Mouse (Mus musculus) hindbrain, embryonic 13.5 days (tissue): ENCODE measurements around the gene Mars. TPM values are rescaled to one million over a fixed set of nuclear protein-coding genes. Genes with fewer than 3 reads are reported as not detected.
A peak's percentile ranks its signal among the peaks of the same experiment; 100 is the strongest.

Experiments
- ATAC-seq: fragments of 200-750 bp; cut with Nextera tagmentation; 2 replicates; pipeline ENCODE4 v1.8.0; 2017; ENCODE audit warnings: moderate TSS enrichment; ENCODE audit not compliant: low FRiP score
- H3K27ac ChIP-seq: fragments of 300-500 bp; sonication (generic); 2 replicates; pipeline ENCODE4 v1.5.1; 2015; ENCODE audit warnings: inconsistent platforms, mild to moderate bottlenecking, moderate library complexity
- H3K27me3 ChIP-seq: fragments of 300-500 bp; sonication (generic); 2 replicates; pipeline ENCODE4 v1.6.1; 2015; ENCODE audit warnings: mild to moderate bottlenecking, inconsistent platforms
- H3K36me3 ChIP-seq: fragments of 300-500 bp; sonication (generic); 2 replicates; pipeline ENCODE4 v1.6.1; 2015; ENCODE audit warnings: mild to moderate bottlenecking, inconsistent platforms
- H3K4me1 ChIP-seq: fragments of 300-500 bp; sonication (generic); replicated peaks from 2 replicates; pipeline ENCODE4 v1.6.1; 2015; ENCODE audit warnings: inconsistent platforms
- H3K4me2 ChIP-seq: fragments of 300-500 bp; sonication (generic); 2 replicates; pipeline ENCODE4 v1.6.1; 2015; ENCODE audit warnings: inconsistent platforms, mild to moderate bottlenecking, moderate library complexity
- H3K4me3 ChIP-seq: fragments of 300-500 bp; sonication (generic); 2 replicates; pipeline ENCODE4 v1.5.1; 2015; ENCODE audit warnings: mild to moderate bottlenecking, inconsistent platforms
- H3K9ac ChIP-seq: fragments of 300-500 bp; sonication (generic); 2 replicates; pipeline ENCODE4 v1.6.1; 2015; ENCODE audit warnings: mild to moderate bottlenecking, inconsistent platforms
- H3K9me3 ChIP-seq: fragments of 300-500 bp; sonication (generic); 2 replicates; pipeline ENCODE4 v1.6.1; 2016; ENCODE audit warnings: inconsistent platforms
- WGBS: fragments of 180-500 bp; shearing (Covaris S2); methylation state at CpG from one replicate; pipeline ENCODE4 v1.1.7; 2015; 5-methylcytosine and 5-hydroxymethylcytosine counted together
- polyA plus RNA-seq: library from polyadenylated mRNA; unstranded; fragments of >200 nt; fragmentation: Nextera tagmentation; extraction: Ambion mirVana; gene quantifications from 2 replicates; pipeline ENCODE4 v1.2.1, GENCODE M21; 2015

Mars gene
- polyA plus RNA-seq, 1 experiment from 2014 or later = 119 TPM

DNA sequence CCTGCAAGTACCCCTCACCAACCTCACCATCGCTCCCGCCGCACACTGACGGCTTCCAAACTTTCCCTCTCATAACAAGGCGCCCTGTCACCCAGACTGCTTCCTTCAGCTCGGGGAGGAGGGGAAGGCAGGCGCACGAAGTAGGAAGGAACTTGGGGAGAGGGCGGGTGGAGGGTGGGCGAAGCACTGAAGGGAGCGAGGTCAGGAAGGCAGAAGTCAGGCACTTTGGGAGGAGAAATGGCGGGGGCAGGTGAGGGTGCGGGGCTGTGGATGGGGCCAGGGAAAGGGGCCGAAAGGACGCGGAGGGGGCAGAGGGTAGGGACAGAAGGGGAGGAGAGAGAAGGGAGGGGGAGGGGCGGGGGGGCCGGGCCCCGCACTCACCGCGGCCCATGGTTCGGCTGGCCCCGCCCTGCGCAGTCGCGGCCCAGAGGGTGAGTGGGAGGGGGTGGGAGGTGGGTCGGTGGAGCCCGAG is 23.2 kb downstream of the Mars start:
- Histone ChIP-seq H3K9ac (peak overlapping the region; percentile 88), H3K9me3 (no peaks in the 10 kb centered on the region), H3K4me1 (peaks cover 73% of the 10 kb centered on the region), H3K4me3 (peak overlapping the region; percentile 63), H3K27ac (peak overlapping the region; percentile 98), H3K27me3 (no peaks in the 10 kb centered on the region), H3K4me2 (peak overlapping the region; percentile 92), H3K36me3 (peaks cover 44% of the 10 kb centered on the region)
- 2% methylated on average over 20 of the region's 28 CpGs for WGBS
- ATAC-seq = peak; percentile 8; the same call in 1 of the 2 replicates

DNA sequence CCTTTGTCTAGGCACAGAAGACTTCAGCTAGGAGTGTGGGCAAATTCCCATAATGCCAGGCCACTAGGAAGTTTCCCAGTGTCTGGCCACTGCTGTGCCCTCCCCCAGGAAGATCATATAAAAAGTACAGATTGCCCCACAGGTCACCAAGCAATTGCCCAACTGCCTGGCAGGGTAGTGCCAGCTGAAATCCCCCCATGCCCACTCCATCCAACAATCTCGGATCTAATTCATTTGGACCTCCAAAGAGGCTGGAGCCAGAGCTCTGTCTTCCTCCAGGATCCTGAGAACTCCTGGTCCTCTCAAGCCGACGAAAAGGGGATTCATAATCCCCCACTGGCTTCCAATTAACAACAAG is 23.7 kb downstream of the Mars start:
- no peak for ATAC-seq
- H3K4me3 ChIP-seq = peak overlapping the region; percentile 63
- H3K4me2 ChIP-seq = peak overlapping the region; percentile 92
- peak overlapping the region; percentile 98 for H3K27ac ChIP-seq
- H3K4me1 ChIP-seq = peaks cover 68% of the 10 kb centered on the region
- no peaks in the 10 kb centered on the region for H3K27me3 ChIP-seq
- peaks cover 46% of the 10 kb centered on the region for H3K36me3 ChIP-seq
- H3K9me3 ChIP-seq = no peaks in the 10 kb centered on the region
- 2% methylated on average over 3 of the region's 3 CpGs for WGBS
- peak overlapping the region; percentile 88 for H3K9ac ChIP-seq

- peaks cover 63% of the 10 kb centered on the region for H3K4me1 ChIP-seq
- peak overlapping the region; percentile 88 for H3K9ac ChIP-seq
- no peak for ATAC-seq
- peaks cover 51% of the 10 kb centered on the region for H3K36me3 ChIP-seq
- peak overlapping the region; percentile 98 for H3K27ac ChIP-seq
- peak overlapping the region; percentile 92 for H3K4me2 ChIP-seq
- no peaks in the 10 kb centered on the region for H3K27me3 ChIP-seq
- H3K9me3 ChIP-seq = no peaks in the 10 kb centered on the region
- WGBS = 67% methylated on average over 15 of the region's 15 CpGs
- H3K4me3 ChIP-seq = peak overlapping the region; percentile 63
Observed at GRCm38 (mm10) chr10:127287271-127287935, 24.2 kb downstream of the Mars start.

DNA sequence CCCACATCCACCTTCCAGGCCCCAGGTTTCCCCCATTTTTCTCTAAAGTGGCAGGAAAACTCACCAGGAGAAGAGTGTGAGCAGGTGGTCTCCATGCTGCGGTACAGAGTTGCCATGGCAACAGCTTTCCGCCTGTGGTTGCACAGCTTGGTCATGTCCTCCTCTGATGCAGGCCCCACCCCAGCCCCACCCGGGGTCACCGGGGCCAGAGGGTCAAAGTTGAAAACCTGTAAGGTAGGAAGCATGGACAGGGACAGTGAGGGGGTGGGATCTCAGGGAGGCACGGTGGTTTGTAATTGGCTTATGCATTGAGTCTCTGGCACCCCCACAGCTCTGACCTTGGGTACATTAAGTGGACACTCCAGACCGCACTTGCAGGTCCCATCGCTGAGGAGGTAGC is 24.9 kb downstream of the Mars start:
- H3K36me3 ChIP-seq = peaks cover 57% of the 10 kb centered on the region
- H3K27me3 ChIP-seq = no peaks in the 10 kb centered on the region
- ATAC-seq = no peak
- peak overlapping the region; percentile 92 for H3K4me2 ChIP-seq
- H3K9me3 ChIP-seq = no peaks in the 10 kb centered on the region
- 43% methylated on average over 7 of the region's 7 CpGs for WGBS
- H3K4me1 ChIP-seq = peaks cover 56% of the 10 kb centered on the region
- H3K4me3 ChIP-seq = peak overlapping the region; percentile 63
- peak overlapping the region; percentile 98 for H3K27ac ChIP-seq
- H3K9ac ChIP-seq = peak overlapping the region; percentile 88

DNA sequence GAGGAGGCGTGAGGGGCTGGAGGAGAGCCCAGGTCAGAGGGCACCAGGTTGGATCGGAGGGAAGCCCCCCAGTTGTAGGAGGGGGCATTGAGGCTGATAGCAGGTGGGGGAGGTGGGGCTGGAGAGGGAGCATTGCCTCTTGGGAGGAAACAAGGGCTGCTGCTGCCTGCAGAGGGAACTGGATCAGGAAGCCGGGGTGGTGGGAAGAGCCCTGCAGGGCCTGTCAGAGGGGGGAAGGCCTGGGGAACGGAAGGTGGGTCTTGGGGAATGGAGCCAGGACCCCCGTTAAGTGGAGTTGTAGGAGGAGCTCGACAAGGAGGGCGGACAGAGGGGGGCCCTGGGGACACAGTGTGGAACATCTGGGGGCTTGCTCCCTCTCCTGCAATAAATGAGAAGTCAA is 25.4 kb downstream of the Mars start:
- H3K4me2 ChIP-seq = peak overlapping the region; percentile 92
- H3K27ac ChIP-seq = peak overlapping the region; percentile 60
- 64% methylated on average over 7 of the region's 7 CpGs for WGBS
- H3K4me3 ChIP-seq = peak overlapping the region; percentile 63
- peaks cover 63% of the 10 kb centered on the region for H3K36me3 ChIP-seq
- no peak for ATAC-seq
- no peaks in the 10 kb centered on the region for H3K27me3 ChIP-seq
- peak overlapping the region; percentile 88 for H3K9ac ChIP-seq
- H3K9me3 ChIP-seq = no peaks in the 10 kb centered on the region
- H3K4me1 ChIP-seq = peaks cover 51% of the 10 kb centered on the region

DNA sequence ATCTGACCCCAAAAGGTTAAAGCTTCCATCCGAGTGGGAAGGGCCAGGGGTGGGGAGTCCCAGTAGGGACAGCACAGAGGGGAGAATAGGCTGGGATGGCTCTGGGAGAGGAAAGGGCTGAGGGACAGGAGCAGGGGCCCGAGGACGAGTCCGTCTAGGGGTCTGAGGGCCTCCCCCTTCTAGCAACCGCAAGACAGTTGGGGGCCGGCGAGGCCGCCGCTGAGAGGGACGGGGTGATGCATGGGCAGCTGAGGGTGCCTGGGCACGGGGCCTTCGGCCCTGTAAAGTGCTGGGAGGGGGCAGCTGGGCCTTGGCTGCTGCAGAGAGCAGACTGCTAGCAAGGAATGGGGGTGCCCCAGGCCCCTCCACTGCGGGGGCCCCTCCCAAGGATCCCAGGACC is 25.9 kb downstream of the Mars start:
- Histone ChIP-seq H3K4me3 (no peak overlapping the region), H3K27me3 (no peaks in the 10 kb centered on the region), H3K4me1 (peaks cover 49% of the 10 kb centered on the region), H3K9ac (peak overlapping the region; percentile 88), H3K9me3 (no peaks in the 10 kb centered on the region), H3K36me3 (peaks cover 68% of the 10 kb centered on the region), H3K27ac (peak overlapping the region; percentile 15; the same call in 1 of the 2 replicates), H3K4me2 (peak overlapping the region; percentile 8; the same call in 1 of the 2 replicates)
- ATAC-seq = no peak
- 74% methylated on average over 13 of the region's 13 CpGs for WGBS

DNA sequence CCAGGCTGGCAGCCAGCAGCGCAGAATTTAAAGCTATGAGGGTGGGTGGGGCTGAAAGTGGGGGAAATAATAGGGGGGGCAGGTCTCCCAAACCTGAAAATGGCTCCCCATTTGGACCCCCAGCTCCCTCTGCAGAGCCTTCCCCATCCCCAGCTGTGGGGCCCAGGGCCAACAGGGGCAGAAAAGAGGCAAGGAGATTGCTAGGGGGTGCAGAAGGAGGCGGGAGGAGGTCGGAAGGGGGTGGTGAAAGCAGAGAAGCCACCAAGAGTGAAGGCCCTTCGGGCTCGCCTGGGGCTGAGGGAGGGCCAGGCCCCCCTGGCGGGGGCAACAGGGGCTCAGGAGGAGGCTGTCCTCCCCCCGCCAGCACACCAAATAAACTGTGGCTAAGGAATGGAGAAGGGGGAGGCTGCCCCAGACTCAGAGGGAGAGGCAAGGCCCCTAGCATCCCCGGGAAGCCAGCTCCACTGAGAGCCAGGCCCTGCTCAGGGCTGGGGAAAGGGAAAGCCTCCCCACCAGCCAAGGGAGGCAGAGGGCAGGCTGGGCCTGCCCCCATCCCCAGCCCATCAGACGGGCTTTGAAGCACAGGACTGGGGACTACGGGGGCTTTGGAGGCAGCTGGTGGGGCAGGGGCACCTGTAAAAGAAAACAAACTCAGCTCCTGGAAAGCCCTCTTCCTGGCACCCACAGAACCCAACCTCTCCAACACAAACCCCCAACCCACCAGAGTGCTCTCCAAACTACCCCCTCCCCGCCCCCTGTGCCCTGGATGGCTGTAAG is 26.7 kb downstream of the Mars start:
- Histone ChIP-seq H3K4me1 (peaks cover 48% of the 10 kb centered on the region), H3K4me3 (no peak overlapping the region), H3K9me3 (no peaks in the 10 kb centered on the region), H3K9ac (peak overlapping the region; percentile 88), H3K27me3 (no peaks in the 10 kb centered on the region), H3K36me3 (peaks cover 76% of the 10 kb centered on the region), H3K27ac (peak overlapping the region; percentile 31; the same call in 1 of the 2 replicates), H3K4me2 (no peak overlapping the region)
- WGBS = 76% methylated on average over 11 of the region's 11 CpGs
- no peak for ATAC-seq

DNA sequence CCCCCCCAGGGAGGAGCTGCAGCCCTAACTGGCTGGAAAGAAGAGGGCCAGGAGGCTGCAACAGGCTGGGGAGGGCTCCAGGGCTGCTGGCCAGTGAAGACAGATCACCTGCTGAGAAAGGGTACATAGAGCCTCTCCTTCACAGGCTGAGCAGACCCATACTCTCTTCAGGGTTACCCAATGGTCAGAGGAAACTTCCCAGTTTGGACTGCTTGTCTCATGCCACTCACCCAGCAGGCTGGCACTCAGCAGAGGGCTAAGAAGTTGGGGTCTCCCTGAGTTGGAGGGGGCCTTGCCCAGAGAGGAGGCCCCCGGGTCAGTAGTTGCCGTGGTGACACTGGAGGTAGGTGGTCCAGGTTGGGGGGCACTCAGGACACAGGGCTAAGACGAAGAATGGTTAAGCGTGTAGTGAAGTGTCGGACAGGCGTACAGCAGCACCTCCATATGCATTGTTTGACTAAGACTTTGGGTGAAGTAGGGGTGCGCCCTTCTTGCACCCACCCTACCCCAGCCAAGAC is 27.4 kb downstream of the Mars start:
- WGBS = 85% methylated on average over 7 of the region's 7 CpGs
- H3K9me3 ChIP-seq = no peaks in the 10 kb centered on the region

DNA sequence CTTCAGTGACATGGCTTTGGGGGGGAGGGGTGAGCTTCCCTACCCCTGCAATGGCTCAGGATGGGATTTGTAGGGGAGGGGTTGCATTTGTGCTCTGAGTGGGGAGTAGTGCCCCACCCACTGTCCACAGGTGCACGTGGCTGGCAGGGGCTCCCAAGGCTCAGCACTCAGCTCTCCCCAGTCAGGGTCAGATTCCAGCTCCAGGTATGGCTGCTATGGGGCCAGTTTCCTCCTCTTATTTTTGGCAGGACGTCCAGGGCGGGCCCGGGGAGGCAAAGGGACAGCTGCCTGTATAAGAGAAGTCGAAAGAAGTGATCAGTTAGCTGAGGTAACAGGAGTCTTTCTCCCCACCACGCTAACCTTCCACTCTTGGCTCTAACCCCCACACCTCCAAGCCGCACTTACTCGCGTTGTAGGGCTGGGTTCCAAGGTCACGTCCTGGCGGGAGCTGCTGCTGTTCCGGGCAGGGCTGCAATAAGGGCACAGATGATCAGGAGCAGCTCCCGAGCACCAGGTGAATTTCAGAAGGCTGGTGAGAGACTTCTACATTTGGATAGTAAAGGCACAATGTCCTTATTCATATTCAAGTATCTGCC is 28.9 kb downstream of the Mars start:
- Histone ChIP-seq H3K4me3 (no peak overlapping the region), H3K36me3 (peaks cover 98% of the 10 kb centered on the region), H3K27me3 (no peaks in the 10 kb centered on the region), H3K9ac (no peak overlapping the region), H3K9me3 (no peaks in the 10 kb centered on the region), H3K27ac (no peak overlapping the region), H3K4me1 (peaks cover 36% of the 10 kb centered on the region), H3K4me2 (no peak overlapping the region)
- 90% methylated on average over 13 of the region's 13 CpGs for WGBS
- no peak for ATAC-seq

More for the DNA sequence above, 27.4 kb downstream of the Mars start:
- H3K36me3 ChIP-seq = peaks cover 83% of the 10 kb centered on the region
- no peaks in the 10 kb centered on the region for H3K27me3 ChIP-seq
- H3K9ac ChIP-seq = peak overlapping the region; percentile 88; the same call in 1 of the 2 replicates
- no peak for ATAC-seq
- H3K4me1 ChIP-seq = peaks cover 40% of the 10 kb centered on the region
- no peak overlapping the region for H3K4me3 ChIP-seq
- H3K4me2 ChIP-seq = no peak overlapping the region
- no peak overlapping the region for H3K27ac ChIP-seq

DNA sequence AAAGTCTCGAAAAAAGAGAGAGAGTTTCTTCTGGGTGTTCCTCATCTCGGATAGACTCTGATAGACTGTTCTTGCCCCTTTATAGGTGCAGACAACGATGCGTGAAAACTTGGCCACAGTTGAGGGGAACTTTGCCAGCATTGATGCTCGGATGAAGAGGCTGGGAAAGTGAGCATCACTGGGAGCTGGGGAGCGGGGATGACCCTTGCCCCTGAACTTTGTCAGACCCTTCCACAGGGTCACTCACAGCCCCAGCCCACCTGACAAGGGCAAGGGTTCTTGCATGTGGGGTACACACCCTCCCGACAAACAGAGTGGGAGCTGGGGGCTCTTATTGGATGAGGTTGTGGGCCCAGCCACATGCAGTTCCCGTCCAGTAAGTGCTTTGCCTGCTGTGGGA is 30.3 kb downstream of the Mars start:
- no peak for ATAC-seq
- H3K4me2 ChIP-seq = no peak overlapping the region
- 87% methylated on average over 8 of the region's 8 CpGs for WGBS

GRCm38 (mm10) chr10:127279730-127280129 is 31.9 kb downstream of the Mars start:
- H3K4me1 ChIP-seq = peaks cover 6% of the 10 kb centered on the region
- WGBS = 96% methylated on average over 2 of the region's 2 CpGs

More for the DNA sequence above, 30.3 kb downstream of the Mars start:
- H3K4me3 ChIP-seq = no peak overlapping the region
- H3K36me3 ChIP-seq = peaks cover 100% of the 10 kb centered on the region
- H3K27me3 ChIP-seq = no peaks in the 10 kb centered on the region
- peaks cover 22% of the 10 kb centered on the region for H3K4me1 ChIP-seq
- H3K27ac ChIP-seq = no peak overlapping the region
- H3K9me3 ChIP-seq = no peaks in the 10 kb centered on the region
- H3K9ac ChIP-seq = no peak overlapping the region

More at GRCm38 (mm10) chr10:127279730-127280129, 31.9 kb downstream of the Mars start:
- Histone ChIP-seq H3K4me2 (no peak overlapping the region), H3K27me3 (no peaks in the 10 kb centered on the region), H3K9ac (no peak overlapping the region), H3K27ac (no peak overlapping the region), H3K4me3 (no peak overlapping the region), H3K36me3 (peaks cover 100% of the 10 kb centered on the region), H3K9me3 (no peaks in the 10 kb centered on the region)
- no peak for ATAC-seq
